Mouse (Mus musculus): ENCODE results near the gene Dok5.

Dok5 gene

DNA sequence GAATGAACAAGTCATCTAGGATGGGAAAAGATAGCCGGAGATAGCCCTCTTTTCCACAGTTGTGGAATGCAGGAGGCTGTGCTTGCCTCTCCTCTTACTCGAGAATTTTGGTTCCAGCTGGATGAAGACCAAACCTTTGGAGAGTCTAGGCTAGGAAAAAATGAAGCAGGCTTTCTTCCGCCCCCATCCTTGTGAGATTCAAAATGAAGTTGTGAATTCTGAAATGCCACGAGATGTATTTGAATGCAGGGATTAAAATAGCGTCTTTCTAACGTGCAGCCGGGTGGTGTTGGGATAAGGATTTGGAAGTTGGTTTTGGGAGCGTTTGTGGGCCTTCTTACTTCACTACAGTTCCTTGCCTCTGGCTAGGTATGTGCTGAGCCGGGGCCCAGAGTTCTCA is 6.8 kb downstream of the Dok5 start:
- in situ Hi-C loops (cut with MboI, MseI): no loop called here

DNA sequence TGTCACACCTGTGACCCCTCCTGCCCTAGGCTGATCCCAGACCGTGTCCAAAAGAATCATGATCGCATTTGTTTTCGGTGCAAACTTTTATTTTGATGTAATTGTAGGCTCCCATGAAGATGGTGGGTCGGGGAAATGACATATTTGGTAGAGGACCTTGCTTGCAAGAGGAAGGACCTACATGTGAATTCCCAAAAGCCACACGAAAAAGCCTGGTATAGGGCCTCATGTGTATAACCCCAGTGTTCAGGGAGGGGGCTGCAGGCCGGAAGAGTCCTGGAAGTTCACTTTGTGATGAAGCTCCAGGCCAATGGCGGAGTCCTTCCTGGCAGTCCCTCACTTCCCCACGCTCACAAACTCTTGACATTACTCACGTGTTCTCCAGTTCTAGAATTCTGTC is 7.3 kb downstream of the Dok5 start:
- in situ Hi-C loops (cut with MboI, MseI): no loop called here

DNA sequence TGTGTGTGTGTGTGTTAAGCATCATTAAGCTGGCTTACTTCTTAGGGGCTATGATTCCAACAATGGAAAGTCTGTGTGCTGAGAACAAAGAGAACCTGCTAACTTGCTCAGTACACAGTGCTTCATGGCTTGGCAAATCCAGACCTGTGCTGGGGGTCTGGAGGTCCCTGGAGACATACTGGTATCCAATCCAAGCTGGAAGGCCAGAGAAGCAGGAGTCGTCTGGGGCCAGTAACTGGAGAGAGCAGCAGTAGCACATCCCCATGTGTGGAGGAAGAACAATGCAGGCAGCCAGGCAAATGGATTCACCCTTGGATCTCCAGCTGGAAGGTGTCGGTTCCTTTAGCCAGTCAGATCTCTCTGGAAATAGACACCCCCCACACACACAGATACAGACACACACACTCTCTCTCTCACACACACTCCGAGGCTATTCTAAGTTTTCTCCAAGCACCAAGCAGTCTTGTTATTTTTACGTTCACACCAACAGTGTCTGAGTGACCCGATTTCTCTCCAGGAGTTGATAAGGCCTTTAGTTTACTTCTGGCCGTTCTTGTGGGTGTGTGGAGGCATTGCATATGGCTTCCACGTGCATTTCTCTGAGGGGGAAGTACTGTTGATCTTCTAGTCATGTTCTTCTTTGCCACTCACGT is 8.2 kb downstream of the Dok5 start:
- in situ Hi-C loops (cut with MboI, MseI): loop anchor here (5.0 kb wide), 1 partner anchor 83 kb away; no protein-coding TSS in a partner anchor

DNA sequence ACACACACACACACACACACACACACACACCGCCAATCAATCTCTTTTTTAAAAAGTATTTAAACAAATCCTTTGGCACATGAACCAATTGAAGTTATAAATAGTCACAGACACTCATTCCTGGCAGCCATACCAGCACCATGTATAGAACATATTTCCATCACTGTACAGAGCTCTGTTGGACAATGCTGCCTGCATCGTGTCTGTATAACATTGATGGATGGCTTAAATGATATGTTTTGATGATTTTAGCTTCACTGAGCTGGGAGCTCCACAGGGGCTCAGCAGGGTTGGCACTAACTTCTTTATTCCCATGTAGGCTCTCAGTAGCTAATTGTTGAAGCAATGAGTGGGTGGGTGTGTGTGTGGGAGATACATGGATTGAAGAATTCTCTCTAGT is 11.9 kb downstream of the Dok5 start:
- in situ Hi-C loops (cut with MboI, MseI): loop anchor here (5.0 kb wide), 1 partner anchor 86 kb away; no protein-coding TSS in a partner anchor

DNA sequence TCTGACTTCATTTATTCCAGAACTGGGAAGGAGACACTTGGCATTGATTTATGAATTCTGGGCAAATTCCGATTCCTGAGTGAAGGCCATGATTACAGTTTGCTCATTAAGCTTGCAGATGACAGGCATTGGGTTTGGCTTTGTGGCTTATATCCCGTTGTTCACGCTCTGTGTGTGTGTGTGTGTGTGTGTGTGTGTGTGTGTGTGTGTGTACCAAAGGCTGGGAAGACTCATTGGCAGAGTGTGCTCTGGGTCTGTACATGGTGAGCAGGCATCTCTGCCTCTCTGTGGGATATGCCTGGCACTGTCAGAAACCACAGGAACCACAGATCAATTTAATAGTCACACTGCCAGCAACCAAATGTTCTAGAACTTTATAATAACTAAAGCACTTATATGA is 17.3 kb downstream of the Dok5 start:
- in situ Hi-C loops (cut with MboI, MseI): no loop called here

DNA sequence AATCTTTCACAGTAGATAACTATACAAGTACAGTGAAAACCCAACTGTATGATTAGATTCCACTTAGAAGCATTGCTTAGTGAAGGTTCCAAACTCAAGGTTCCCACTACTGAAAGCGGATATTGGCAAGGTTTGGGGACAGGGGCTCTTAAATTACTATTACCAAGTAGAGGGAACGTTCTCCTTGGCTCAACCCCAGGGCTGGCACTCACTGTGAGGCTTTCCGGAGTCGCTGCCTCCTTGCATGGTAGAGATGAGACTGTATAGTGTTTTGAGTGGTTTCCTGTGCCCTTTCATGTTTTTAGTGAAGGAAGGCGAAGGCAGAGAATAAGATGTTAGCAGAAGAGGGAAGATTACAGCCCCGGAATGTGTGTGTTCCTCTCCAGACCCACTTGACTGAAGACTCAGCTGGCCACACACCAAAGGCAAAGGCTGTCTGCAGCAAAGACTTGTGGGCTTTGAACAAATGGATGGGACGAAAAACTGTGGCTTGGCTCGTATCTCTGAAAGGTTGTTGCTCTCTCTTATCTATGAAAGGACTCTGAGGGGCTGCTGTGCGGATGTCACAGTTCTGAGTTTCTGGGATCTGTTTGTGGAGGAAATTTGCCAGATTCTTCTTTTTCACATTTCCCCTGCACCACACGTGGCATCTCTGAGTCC is 20.7 kb downstream of the Dok5 start:
- in situ Hi-C loops (cut with MboI, MseI): no loop called here

DNA sequence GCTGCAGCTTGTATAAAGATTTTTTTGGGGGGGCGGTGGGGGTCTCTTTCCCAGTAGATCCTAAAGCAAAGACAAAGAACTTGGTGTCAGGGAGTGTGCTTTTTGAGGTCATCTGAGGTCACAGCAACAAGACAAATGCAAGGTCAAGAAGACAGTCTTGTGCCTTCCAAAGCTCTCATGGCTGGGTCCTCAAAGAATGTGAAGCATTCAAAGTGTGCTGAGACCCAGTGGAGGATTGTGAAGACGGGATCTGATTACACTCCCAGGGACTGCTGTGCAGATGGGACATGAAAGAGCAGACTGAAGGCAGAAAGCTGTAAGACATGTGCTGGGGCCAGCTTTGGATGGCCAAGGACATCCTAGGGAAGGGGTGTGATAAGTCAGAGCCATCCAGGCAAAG is 24.2 kb downstream of the Dok5 start:
- in situ Hi-C loops (cut with MboI, MseI): no loop called here

DNA sequence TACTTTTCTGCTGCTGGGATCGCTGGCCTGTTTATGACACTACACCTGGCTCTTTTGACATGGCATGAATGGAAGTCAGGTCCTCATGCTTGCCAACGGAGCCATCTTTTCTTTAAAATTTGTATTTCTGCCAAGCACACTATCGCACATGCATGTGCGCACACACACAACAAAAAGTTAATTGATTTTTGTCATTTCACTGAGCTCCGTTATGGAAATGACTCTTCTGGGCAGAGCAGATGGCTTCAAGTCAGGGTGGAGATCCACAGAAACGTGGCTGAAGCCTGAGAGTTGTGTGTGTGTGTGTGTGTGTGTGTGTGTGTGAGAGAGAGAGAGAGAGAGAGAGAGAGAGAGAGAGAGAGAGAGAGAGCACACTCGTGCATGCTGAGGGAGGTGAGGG is 25.1 kb downstream of the Dok5 start:
- in situ Hi-C loops (cut with MboI, MseI): no loop called here

DNA sequence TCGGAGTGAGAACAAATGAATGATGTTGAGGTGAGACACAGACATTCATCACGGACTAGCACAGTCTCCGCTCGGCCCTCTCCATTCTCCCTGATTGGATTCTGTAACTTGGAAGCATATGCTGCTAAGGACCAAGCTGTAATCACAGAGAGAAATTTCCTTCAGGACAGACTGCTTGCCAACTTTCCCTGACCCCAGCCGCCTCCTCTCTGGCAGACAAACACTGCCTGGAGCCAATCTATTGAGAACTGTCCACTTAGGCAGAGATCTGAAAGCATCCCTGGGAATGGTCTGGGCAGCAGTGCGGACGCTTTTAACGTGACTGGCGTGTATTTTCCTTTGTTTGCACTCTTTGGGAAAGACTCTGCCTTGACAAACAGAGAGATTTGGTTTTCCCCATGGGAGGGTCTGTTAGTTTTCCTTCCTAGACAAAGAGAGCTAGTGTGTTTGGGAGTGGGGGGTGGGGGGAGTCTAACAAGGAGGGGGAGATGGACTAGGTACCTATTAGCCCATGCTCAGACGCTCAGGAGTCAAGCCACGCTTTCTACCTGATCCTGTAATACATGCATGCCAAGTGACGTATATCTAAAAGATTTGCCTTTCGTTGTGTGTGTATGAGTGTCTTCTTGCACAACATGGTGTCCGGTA is 25.7 kb downstream of the Dok5 start:
- in situ Hi-C loops (cut with MboI, MseI): no loop called here

DNA sequence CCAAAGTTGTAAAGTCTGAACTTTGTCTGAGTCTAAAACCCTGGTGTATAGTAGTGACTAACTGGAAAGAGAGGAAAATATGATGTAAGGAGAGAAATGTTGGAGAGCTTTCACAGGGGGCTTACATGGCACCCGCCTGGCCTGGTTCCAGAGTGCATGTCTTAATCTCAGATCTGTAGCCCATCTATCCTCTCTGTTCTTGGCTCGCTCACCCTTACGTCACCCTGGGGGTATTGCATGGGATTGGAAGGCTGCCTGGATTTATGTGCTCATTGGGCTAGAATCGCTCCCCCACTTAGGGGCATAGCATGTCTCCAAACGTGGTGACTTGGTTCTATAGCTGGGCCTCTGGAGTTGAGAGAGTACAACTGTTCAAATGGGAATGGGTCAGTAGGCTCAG is 26.6 kb downstream of the Dok5 start:
- in situ Hi-C loops (cut with MboI, MseI): no loop called here

DNA sequence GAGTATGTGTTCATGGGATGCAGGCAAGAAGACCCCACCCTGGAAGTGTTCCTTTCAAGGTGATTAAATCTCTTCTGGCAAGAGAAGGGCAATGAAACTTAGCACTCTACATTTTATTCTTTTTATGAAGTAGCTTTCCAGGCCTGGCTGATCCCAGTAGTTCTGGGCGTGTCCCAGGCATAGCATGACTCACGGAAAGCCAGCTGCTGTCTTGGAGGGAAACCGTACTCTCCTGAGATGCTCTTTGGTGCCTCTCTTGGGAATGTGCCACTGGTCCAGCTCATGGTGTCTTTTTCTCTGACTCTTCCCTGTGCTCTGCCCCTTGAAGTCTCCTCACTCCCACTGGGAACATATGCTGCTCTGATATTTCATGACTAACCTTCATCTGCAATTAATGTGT is 33.1 kb downstream of the Dok5 start:
- in situ Hi-C loops (cut with MboI, MseI): no loop called here

DNA sequence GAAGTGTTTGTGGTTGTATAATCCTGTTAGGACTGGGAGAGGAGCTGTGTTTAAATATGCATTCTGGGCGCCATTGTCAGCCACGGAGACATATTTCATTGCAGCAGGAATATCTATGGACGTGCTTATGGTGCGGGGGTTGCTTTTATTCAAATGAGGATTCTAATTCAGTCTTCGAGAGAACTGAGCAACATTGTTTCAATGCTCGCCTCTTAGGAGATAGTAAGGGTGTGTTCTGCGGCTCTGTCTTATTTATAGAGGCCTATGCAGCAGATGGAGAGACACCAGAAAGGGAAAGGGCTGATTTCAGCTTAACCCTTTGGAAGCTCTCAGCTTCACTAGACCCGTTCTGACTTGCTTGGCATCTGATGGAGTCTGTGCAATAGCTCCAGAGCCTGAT is 35.6 kb downstream of the Dok5 start:
- in situ Hi-C loops (cut with MboI, MseI): no loop called here

DNA sequence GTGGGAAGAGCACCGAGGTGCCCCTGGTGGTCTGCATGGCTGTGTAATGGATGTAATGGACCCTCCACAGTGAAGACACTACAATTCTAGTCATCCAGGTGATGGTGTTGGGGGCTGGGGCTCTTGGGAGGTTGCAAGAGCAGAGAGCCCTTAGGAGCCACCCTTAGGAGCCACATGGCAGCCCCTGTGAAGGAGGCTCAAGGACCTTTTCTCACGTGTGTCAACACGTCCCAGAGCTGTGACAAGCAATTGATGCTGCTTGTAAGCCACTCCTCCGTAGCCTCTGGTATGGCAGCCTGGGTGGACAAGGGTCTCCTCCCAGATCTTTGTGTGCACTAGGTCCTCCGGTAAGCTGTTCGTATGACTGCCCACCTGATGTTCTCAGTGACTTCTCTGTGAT is 37.1 kb downstream of the Dok5 start:
- in situ Hi-C loops (cut with MboI, MseI): no loop called here

DNA sequence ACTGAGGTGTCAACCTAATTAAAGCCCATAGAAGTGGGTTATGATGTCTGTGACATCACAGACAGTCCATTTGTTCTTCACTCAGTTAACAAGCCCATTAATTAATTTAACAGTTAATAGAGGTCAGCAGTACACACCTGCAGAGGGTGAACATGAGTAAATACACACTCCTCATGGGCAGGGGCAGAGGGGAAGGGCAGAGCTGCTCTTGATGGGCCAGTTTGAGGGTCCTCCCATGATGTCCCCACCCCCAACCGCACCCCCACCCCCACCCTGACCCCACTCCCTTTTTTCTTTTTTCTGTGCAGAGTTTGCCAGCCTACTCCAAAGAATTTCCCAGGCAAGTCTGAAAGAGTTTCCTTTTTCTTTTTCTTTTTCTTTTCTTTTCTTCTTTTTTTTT is 39.9 kb downstream of the Dok5 start:
- in situ Hi-C loops (cut with MboI, MseI): no loop called here

DNA sequence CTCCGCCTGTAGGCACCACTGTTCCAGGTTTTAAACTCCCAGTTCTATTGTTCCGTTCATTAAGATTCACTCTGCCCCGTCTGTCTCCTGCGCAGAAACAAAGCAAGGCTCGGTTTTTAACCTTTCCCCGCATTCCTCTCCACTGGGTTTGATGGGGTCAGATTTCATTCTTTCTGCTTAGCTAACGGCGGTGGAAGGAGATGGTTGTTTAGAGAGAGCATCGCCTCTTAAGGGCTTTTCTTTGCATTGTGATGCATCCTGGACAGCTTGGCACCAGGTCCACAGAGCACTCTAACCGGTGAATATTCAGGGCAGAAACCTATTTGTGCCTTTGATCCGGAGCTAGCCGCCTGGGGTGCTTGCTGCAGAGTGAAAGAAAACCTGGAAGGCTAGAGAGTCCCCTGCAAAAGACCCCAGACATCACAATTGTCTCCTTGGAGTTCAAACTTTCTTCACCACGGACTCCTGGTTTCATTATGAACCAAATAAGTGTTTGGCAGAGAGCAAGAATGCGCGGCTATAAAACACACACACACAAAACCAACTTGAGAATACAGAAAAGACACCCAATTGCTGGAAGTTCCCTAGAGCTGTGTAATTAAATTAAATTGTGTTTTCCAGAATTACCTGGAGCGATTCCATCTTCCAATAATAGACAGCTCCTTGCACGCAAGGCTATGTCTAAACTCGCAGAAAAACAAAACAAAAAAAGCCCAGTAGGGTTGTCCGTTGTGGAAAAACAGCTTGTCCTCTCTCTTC is 40.7 kb downstream of the Dok5 start:
- in situ Hi-C loops (cut with MboI, MseI): no loop called here

DNA sequence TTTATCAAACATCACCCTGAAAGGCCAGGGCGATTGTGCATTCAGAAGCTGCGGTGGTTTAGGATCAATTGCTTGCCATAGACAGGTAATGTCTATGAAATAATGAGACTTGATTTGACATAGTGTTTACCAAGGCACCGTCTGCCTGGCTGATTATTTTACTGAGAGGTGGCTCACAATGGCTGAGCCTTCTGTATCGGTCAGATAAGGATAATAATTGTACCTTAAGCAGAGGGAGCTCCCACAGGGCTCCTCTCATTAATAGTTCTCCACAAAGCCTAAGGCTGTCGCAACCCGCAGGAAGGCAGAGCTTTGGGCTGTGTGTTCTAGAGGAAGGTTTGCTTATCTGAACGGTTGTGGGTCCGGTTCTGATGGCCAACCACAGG is 41.3 kb downstream of the Dok5 start:
- in situ Hi-C loops (cut with MboI, MseI): no loop called here

DNA sequence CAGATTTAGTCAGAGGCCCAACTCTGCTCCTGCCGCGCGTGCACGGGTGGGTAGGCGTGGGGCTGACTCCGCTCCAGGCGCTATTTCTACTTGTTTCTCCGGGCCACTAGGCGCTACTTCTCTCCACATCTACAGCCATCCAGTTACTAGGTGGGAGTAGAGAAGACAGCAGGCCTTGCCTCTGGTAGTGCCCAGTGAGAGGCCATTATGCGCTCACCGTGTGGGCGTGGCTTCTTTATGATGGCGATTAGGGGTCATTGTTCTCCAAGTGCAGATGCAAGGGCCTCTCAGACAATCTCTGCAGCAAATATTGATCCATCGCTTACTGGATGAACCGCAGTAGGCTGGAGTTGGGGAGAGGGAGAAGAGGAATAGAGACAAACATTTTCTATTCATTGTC is 44.0 kb downstream of the Dok5 start:
- in situ Hi-C loops (cut with MboI, MseI): no loop called here

DNA sequence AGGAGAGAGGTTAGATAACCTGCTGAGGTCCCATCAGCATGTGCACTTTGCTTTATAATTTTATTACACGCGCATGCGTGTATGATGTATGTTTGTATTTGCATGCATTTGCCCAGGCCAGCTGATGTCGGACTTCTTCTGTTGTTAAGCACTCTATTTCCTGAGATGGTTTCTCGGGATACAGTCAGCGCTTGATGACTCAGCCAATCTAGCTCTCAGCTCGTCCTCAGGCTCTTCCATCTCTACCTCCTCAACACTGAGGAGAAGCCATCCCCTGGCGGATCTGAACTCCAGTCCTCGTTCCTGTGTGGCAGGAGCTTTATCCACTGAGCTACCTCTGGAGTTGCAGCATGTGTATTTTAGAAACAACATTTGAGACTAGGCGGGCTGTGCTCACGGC is 44.5 kb downstream of the Dok5 start:
- in situ Hi-C loops (cut with MboI, MseI): no loop called here

DNA sequence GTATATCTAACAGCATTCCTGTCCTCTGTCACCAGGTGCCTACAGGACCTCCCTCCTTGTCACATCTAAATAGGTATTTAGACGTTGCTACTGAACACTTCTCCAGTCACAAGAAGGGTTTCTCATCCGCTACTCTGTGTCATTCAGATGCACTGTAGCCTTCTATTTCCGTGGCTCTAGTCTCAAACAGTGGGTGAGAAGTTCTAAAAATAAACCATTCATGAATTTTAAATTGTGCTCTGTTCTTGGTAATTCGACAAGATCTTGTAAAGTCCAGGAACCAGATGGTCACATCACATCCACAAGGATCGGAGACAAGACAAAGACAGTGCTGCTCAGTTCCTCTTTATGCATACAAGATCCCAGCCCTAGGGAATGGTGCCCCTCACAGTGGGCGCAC is 46.0 kb downstream of the Dok5 start:
- in situ Hi-C loops (cut with MboI, MseI): no loop called here

DNA sequence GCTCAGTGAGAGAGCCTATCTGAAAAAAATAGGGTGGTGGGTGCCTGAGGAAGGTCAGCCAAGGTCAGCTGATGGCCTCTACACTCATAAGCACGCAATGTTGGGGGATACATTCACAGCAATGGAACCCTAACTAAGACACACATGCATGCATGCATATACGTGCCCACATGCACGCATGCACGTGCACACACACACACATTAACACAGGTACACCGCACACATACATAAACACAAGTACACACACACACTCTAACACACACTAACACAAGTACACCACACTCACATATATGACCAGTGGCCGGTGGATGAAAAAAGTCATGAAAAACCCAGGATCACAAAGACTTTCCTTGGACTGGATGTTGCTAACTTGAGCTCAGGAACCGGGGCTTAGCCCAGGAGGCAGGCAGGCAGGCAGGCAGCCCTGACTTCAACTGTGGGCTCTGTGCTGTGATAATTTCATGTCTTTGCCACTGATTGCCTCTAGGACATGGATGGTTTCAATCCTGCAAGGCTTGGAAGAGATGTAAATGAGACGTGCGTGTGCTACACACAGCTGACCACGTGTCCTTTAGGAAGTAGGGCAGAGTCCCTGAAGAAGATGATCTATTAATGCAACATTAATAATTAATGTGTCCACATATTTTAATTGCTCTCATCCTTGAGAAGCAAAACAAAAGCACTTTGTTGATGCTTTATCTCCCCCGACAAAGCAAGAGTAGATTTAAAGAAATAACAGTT is 48.6 kb downstream of the Dok5 start:
- in situ Hi-C loops (cut with MboI, MseI): no loop called here

DNA sequence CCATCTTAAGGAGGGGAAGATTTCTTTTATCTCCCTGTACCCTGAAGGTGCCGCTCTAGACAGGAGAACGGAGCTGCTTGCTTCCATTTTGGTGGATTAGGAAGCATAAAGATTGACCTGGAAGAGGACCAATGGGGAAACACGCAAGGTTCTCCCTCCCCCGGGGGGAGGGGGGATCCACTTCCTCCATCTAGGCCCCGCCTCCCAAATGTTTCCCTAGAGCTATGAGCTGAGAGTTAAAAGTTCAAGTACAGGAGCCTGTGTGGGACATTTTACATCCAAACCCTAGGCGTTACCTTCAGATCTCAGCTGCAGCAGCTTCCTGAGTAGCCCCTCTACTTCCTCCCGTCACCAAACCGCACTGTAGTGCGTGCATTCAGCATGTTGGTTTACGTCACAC is 56.5 kb downstream of the Dok5 start:
- in situ Hi-C loops (cut with MboI, MseI): no loop called here
